Mouse (Mus musculus) lung, postnatal 25 days (tissue): Measurements from ENCODE around the gene Usp4.

Source experiments
- DNase-seq: peaks from one replicate; pipeline ENCODE4 v3.0.0; 2022; ENCODE audit warnings: low spot score

Usp4 gene

GRCm38 (mm10) chr9:108411381-108411942 is 63.8 kb downstream of the Usp4 start:
- no peak for DNase-seq

DNA sequence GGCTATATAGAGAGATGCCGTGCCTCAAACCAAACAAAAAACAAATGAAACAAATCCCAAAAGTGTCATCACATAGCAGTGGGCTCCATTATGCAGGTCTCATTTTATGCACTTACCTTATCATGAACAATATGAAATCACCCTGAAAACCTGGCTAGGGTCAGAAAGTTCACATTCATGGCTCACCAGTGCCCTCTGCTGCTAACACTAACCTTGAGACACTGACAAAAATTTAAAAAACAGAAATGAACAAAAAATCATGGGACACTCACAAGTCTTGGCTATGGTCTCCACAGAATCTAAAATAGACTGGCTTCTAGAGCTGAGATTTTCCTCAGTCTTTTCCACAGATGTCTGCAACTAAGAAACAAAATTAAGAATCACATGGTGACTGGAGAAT is 64.6 kb downstream of the Usp4 start:
- peak; percentile 21 for DNase-seq

DNA sequence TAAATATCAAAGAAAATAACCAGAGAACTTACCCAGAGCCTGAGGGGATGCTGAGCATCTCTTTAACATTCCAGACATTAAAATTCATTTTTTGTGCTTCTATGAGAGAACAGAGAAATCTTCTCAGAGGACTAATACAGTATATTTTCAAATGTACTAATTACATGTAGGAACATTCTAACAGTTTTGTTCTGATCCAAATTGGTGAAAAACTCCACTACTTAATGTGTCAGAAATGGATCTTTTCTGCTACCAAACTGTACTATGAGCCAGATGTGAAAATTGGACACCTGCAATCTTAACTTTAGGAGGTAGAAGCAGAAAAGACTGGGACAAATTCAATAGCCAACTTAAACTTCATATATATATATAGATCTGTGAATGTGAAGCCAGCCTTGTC is 80.7 kb downstream of the Usp4 start, which contains the start of gene Ccdc36:
Gene Ccdc36, minus strand, starts transcription at position 101 of the 400 bp plus-strand sequence.
- no peak for DNase-seq

DNA sequence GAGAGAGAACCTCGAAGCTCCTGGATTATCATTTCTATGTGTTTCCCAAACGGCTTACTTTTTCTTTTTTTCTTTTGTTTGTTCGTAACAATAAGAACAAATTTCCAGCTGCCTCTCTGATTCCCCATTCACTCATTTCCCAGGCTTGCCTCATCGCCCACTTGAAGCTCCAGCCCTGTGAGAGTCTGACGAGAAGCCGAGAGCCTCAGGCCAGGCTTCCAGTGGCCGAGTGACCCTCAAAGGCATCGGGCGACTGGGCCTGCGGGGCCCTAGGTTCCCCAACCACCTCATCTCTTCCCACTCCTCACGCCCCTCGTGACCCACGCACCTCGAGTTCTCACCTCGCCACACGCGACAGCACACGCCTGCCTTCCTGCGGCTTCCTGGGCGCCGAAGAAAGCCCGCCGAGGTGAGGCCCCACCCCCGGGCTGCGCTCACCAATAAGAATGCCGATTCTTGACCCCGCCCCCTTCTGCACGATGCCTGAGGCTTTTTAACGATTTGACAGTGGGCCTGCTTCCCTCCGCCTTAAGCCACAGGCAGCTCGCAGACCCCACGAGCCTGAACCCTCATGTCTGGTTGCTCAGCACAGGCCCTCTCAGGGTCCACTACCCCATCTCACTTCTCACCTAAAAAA is 83.9 kb downstream of the Usp4 start:
- no peak for DNase-seq

GRCm38 (mm10) chr9:108436182-108436581 is 88.5 kb downstream of the Usp4 start, which contains the start of gene BC048562:
TSS of gene BC048562 (plus strand) at chr9:108436482.
- DNase-seq, result no peak

DNA sequence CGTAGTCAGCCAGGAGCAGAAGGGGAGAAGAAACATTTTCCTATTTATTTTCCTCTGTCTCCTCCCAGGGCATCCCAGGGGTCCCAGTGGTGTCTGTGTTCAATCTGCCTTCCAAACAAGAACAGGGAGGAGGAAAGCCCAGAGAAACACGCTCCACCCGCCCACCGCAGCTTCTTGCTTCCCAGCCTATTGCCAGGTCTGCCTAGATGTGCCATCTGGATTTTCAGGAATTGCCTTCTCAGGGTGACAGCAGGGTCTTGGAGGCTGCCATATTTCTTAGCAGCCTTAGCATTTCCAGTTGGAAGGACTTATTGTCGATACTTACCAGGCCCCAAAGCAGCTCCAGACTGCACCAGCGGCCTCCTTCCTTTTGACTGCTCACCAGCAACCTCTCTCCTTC is 91.5 kb downstream of the Usp4 start:
- DNase-seq, result no peak

- no peak for DNase-seq
Measured at GRCm38 (mm10) chr9:108440485-108440884, 92.8 kb downstream of the Usp4 start.

DNA sequence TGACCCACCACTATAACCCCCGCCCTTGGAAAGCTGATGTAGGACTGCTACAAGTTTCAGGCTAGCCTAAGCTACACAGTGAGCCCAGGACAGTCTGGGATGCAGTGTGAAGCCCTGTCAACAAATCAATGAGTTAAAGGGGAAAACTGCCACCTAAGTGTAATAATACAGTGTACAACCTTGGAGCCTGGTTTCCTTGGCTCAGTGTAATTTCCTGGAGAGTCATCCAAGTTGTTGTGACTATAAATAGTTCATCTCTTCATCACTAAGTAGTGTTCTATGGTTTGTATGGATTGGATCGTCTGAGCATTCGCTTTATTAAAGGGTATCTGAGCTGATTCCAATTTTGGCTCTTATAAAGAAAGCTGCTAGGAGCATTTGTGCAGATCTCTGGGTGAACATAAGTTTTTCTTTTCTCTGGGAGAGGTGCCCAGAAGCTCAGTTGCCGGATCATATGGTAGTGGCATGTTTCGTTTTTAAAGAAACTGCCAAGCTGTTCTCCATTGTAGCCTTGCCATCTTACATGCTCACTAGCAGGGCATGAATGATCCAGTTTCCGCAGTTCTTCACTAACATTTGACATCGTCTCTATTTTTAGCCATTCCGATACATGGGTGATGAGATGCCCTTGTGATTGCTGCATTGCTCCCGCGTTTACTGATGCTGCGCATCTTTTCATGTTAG is 93.7 kb downstream of the Usp4 start:
- no peak for DNase-seq
